Comparison of ENCODE assay signal across 8 mouse cellular contexts in genomic region chr14:20765642-20766258, GRCm38 (mm10). TPM values are rescaled to one million over a fixed set of nuclear protein-coding genes. Genes with fewer than 3 reads are reported as not detected.
DNase-seq lines count a peak whose midpoint lies in the region; ATAC-seq and TF ChIP-seq lines count a peak whose summit lies in the region.

No protein-coding gene starts in this region.

- H3K4me3 ChIP-seq in forebrain, embryonic 16.5 days (replicated peaks; ENCODE audit: low read length): no peak overlapping the region
- H3K4me3 ChIP-seq in lung, adult 2 months (replicated peaks; ENCODE audit: extremely low read depth, low read depth, low read length): no peak overlapping the region
- H3K4me3 ChIP-seq in neural tube, embryonic 15.5 days (replicated peaks): no peak overlapping the region

- peak; percentile 87 for TF ChIP-seq CTCF in lung, adult 2 months (IDR thresholded peaks at IDR 0.05; ENCODE audit: insufficient read depth, low read length)

- TF ChIP-seq POLR2A in lung, adult 2 months (IDR thresholded peaks at IDR 0.05; ENCODE audit: borderline replicate concordance, extremely low read depth, low read depth, low read length): no peak

- intact Hi-C loops in heart, postnatal 36 days (cut with DNase I): loop anchor here (1.0 kb wide), 2 partner anchors 34 to 108 kb away; no protein-coding TSS in a partner anchor

- no peak overlapping the region for H3K27ac ChIP-seq in forebrain, embryonic 16.5 days (ENCODE audit: low read length)
- peak overlapping the region; percentile 33; the same call in 1 of the 2 replicates for H3K27ac ChIP-seq in neural tube, embryonic 15.5 days (replicated peaks)

- peak; percentile 72 for ATAC-seq in forebrain, embryonic 16.5 days
- peak; percentile 86 for ATAC-seq in neural tube, embryonic 15.5 days (ENCODE audit: low FRiP score)

- H3K9me3 ChIP-seq in forebrain, embryonic 16.5 days (ENCODE audit: control insufficient read depth, low read length): no peaks in the 10 kb centered on the region
- no peaks in the 10 kb centered on the region for H3K9me3 ChIP-seq in neural tube, embryonic 15.5 days (replicated peaks)

- peak; percentile 81 for DNase-seq in ES-CJ7 (ENCODE audit: low read depth, low spot score)
- peak; percentile 80 for DNase-seq in cerebellum, adult 11 months
- peak; percentile 93 to 96 for DNase-seq in heart, postnatal 36 days
- DNase-seq in layer of hippocampus, adult 18-20 months (ENCODE audit: low spot score in 2 of 2): peak; percentile 73 to 94
- DNase-seq in lung, adult 2 months: peak; percentile 92
- DNase-seq in testis, postnatal 14 days (ENCODE audit: low spot score): peak; percentile 70

- no peak overlapping the region for H3K4me2 ChIP-seq in forebrain, embryonic 16.5 days (ENCODE audit: low read length)
- H3K4me2 ChIP-seq in neural tube, embryonic 15.5 days: no peak overlapping the region

- H3K36me3 ChIP-seq in forebrain, embryonic 16.5 days (ENCODE audit: control insufficient read depth, insufficient read depth): peaks cover 6% of the 10 kb centered on the region; the same call in 1 of the 2 replicates
- H3K36me3 ChIP-seq in neural tube, embryonic 15.5 days: peaks cover 72% of the 10 kb centered on the region

- 31% methylated on average over 12 of the region's 12 CpGs for WGBS in forebrain, embryonic 16.5 days
- 15% methylated on average over 12 of the region's 12 CpGs for WGBS in lung, adult 2 months
- 27% methylated on average over 12 of the region's 12 CpGs for WGBS in neural tube, embryonic 15.5 days

- H3K4me1 ChIP-seq in forebrain, embryonic 16.5 days (replicated peaks; ENCODE audit: control insufficient read depth, insufficient read depth, low read length): no peaks in the 10 kb centered on the region
- H3K4me1 ChIP-seq in lung, adult 2 months (ENCODE audit: control insufficient read depth, insufficient read depth, low read length): peaks cover 11% of the 10 kb centered on the region
- H3K4me1 ChIP-seq in neural tube, embryonic 15.5 days: peaks cover 5% of the 10 kb centered on the region; the same call in 1 of the 2 replicates

- no peaks in the 10 kb centered on the region for H3K27me3 ChIP-seq in forebrain, embryonic 16.5 days (replicated peaks; ENCODE audit: control insufficient read depth, insufficient read depth, low read length)
- H3K27me3 ChIP-seq in neural tube, embryonic 15.5 days (replicated peaks): no peaks in the 10 kb centered on the region

- no peak overlapping the region for H3K9ac ChIP-seq in forebrain, embryonic 16.5 days (replicated peaks; ENCODE audit: low read depth, low read length)
- no peak overlapping the region for H3K9ac ChIP-seq in neural tube, embryonic 15.5 days (replicated peaks)

RNA-seq across cellular contexts. Expression of gene Camk2g, which starts 28.1 kb away (rescaled TPM):
- 123 and 127 TPM in 2 replicates for polyA plus RNA-seq in forebrain, embryonic 16.5 days (2015; fragmentation: Nextera tagmentation; extraction: Ambion mirVana)
- 10 to 100 TPM; 51.4 to 52.8 TPM for total RNA-seq in heart, postnatal 36 days (2021)
- total RNA-seq in layer of hippocampus, adult 18-20 months (2021): 100 to 1,000 TPM; 225 to 233 TPM
- 30.1 and 30.9 TPM in 2 replicates for polyA plus RNA-seq in lung, adult 2 months (2012; rRNA removed)
- 214 and 230 TPM in 2 replicates for polyA plus RNA-seq in neural tube, embryonic 15.5 days (2015; fragmentation: Nextera tagmentation; extraction: Ambion mirVana)

RNA-seq across cellular contexts. Expression of gene Ndst2, which starts 31.4 kb away (rescaled TPM):
- polyA plus RNA-seq in forebrain, embryonic 16.5 days (2015; fragmentation: Nextera tagmentation; extraction: Ambion mirVana): 15.7 and 16.7 TPM in 2 replicates
- total RNA-seq in heart, postnatal 36 days (2021): 10 to 100 TPM; 10.6 to 10.8 TPM
- total RNA-seq in layer of hippocampus, adult 18-20 months (2021): 10 to 100 TPM; 14.9 to 17.6 TPM
- 36.9 and 44.0 TPM in 2 replicates for polyA plus RNA-seq in lung, adult 2 months (2012; rRNA removed)
- 17.1 and 19.3 TPM in 2 replicates for polyA plus RNA-seq in neural tube, embryonic 15.5 days (2015; fragmentation: Nextera tagmentation; extraction: Ambion mirVana)

RNA-seq across cellular contexts. Expression of gene Zswim8, which starts 58.4 kb away (rescaled TPM):
- 44.4 and 55.9 TPM in 2 replicates for polyA plus RNA-seq in forebrain, embryonic 16.5 days (2015; fragmentation: Nextera tagmentation; extraction: Ambion mirVana)
- 10 to 100 TPM; 45.4 to 47.8 TPM for total RNA-seq in heart, postnatal 36 days (2021)
- 100 to 1,000 TPM; 165 to 186 TPM for total RNA-seq in layer of hippocampus, adult 18-20 months (2021)
- polyA plus RNA-seq in lung, adult 2 months (2012; rRNA removed): 221 and 236 TPM in 2 replicates
- polyA plus RNA-seq in neural tube, embryonic 15.5 days (2015; fragmentation: Nextera tagmentation; extraction: Ambion mirVana): 39.1 and 43.0 TPM in 2 replicates
